Mouse (Mus musculus): ENCODE measurements at regions not wholly inside any gene's neighbourhood (a gene's known extent, or its start where the extent isn't known, plus 50 kb on each side); places are given as distances from the start of the nearest gene placed in this dataset.

DNA sequence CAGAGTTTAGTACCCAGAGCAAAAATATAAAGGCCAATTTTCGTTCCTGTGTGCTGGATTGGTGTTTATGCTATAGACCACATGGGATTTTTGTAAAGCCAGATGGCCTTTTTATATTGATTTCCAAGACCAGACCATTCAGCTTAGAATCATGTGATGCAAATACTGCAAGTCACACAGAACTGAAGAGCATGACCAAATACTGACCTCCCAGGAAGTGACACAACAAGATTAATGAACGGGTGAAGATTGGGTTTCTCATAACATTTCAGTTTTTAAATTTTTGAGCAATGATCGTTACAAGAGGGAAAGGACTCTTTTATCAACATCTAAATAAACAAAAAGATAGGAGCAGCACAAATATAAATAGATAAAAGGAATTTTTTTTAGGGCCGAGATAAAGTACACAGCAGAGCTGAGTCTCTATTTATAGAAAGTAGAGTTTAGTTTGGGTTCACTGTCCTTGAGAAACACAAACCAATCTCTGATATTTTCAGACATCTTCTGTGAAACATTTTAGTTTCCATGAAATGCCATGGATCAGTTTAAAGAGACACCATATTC lies 105.7 kb upstream of the Tars start:
- TF ChIP-seq NANOG (IDR thresholded peaks at IDR 0.05; ENCODE audit: borderline replicate concordance, low read length) (no peak), CTCF (conservative IDR thresholded peaks at IDR 0.05; ENCODE audit: low read length) (no peak), POU5F1 (IDR thresholded peaks at IDR 0.05; ENCODE audit: borderline replicate concordance, low read length) (no peak)
